Mouse (Mus musculus): ENCODE data around the gene Gm6465.
"Not testable (repeated sequence)": the region's sequence is repeated elsewhere in the genome, so short reads cannot be mapped to it uniquely, and the experiment has no call there.

Gene Gm6465

DNA sequence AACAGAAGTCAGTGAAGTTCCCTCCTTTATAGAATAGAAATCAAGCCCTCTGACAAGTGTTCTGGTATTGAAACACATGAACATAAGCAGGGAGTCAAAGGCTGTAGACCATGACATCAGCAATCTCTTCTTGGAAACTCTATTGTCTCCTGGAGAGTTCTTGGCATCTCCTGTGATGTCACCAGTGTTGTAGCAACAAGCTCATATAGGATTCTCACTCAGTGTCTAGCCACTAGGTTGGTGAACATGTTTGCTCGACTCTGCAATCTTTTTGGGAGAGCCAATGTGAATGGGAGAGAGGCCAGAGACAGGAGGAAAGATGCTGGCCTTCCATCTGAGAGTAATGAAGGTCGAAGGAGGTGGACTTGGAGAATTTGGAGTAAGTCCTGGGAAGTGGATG is at the start of gene Gm6465:
Gene Gm6465, plus strand, starts transcription at position 301 of the 400 bp plus-strand sequence.
- DNase-seq (ENCODE audit: low read depth, low spot score) = not testable (repeated sequence)

DNA sequence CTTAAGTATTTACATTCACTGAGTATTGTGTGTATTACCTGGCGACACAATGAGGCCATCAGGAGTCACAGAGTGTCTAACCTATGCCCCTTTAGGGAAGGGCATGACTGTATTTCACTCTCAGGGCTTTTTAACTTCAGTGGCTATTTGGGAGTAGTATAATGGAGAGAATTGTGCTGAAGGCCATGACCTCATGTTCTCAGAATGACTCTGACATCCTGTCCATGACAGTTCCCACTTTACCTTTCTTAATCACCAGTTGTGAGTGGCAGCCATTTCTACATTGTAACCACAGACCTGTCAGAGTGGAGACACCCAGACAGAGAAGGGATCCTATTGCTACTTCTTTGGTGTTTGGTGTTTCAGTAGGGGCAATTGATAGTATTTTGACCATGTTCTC is 485 bp downstream of the Gm6465 start:
- DNase-seq (ENCODE audit: low read depth, low spot score) = not testable (repeated sequence)

DNA sequence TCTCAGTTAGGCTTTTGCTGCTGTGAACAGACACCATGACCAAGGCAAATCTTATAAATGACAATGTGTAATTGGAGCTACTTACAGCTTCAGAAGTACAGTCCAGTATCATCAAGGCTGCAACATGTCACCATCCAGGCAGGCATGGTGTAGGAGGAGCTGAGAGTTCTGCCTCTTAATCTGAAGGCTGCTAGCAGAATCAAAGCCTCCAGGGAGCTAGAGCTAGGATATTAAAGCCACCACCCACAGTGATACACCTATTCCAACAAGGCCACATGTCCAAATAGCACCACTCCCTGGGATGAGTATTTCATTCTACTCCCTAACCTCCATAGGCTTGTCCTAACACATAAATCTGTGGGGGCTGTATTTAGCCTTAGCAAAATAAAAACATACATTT is 12.6 kb downstream of the Gm6465 start:
- not testable (repeated sequence) for DNase-seq (ENCODE audit: low read depth, low spot score)
